Mouse (Mus musculus): ENCODE measurements at regions not wholly inside any gene's neighbourhood (a gene's known extent, or its start where the extent isn't known, plus 50 kb on each side); places are given as distances from the start of the nearest gene placed in this dataset.

DNA sequence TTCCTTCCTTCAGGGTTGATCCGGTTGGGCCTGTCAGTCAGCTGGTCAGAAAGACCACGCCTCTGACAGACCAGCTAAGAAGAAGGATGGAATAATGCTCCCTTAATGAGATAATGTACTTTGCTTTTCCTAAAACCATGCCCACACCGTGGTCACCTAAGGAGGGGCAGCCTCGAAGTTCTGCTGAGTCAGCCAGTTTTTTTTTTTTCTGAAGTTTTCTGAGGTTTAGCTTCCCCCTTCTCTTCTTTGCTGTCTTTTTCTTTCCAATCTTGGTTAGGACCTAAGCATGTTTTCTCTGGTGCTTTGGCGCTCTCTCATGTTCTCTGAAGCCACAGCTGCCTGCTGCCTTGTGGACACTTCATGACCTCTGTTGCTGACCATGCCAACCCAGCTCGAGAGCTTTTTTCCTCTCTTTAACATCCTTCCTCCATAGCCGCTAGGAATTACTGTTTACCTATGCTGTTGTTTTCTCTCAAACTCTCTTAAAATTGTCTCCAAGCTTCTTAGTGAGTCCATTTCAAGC lies 84.7 kb upstream of the Zfp648 start:
- no peaks in the 10 kb centered on the region for H3K27me3 ChIP-seq (ENCODE audit: control insufficient read depth, insufficient read depth, low read depth, low read length)
- peaks cover 4% of the 10 kb centered on the region for H3K4me1 ChIP-seq (ENCODE audit: control insufficient read depth, low read depth, low read length)
- no peak overlapping the region for H3K27ac ChIP-seq (ENCODE audit: low read length)
- no peak for ATAC-seq (ENCODE audit: low read depth)
- WGBS (ENCODE audit: insufficient replicate concordance) = 28% methylated on average over 7 of the region's 7 CpGs
- H3K4me2 ChIP-seq (ENCODE audit: low read depth, low read length) = no peak overlapping the region
- H3K9me3 ChIP-seq (replicated peaks; ENCODE audit: control insufficient read depth, low read length) = no peaks in the 10 kb centered on the region
- no peak overlapping the region for H3K4me3 ChIP-seq (ENCODE audit: low read depth, low read length)
- no peak overlapping the region for H3K9ac ChIP-seq (ENCODE audit: low read depth, low read length)
- no peaks in the 10 kb centered on the region for H3K36me3 ChIP-seq (ENCODE audit: control insufficient read depth, insufficient read depth)

GRCm38 (mm10) chr1:154117346-154117687 lies 83.7 kb upstream of the Zfp648 start:
- Histone ChIP-seq H3K27ac (ENCODE audit: low read length) (peak overlapping the region; percentile 9; the same call in 1 of the 2 replicates), H3K4me1 (ENCODE audit: control insufficient read depth, low read depth, low read length) (peaks cover 4% of the 10 kb centered on the region), H3K4me3 (ENCODE audit: low read depth, low read length) (peak overlapping the region; percentile 22), H3K9ac (ENCODE audit: low read depth, low read length) (peak overlapping the region; percentile 32; the same call in 1 of the 2 replicates), H3K27me3 (ENCODE audit: control insufficient read depth, insufficient read depth, low read depth, low read length) (no peaks in the 10 kb centered on the region), H3K4me2 (ENCODE audit: low read depth, low read length) (peak overlapping the region; percentile 25), H3K36me3 (ENCODE audit: control insufficient read depth, insufficient read depth) (no peaks in the 10 kb centered on the region), H3K9me3 (replicated peaks; ENCODE audit: control insufficient read depth, low read length) (no peaks in the 10 kb centered on the region)
- 37% methylated on average over 11 of the region's 11 CpGs for WGBS (ENCODE audit: insufficient replicate concordance)
- no peak for ATAC-seq (ENCODE audit: low read depth)

- peak overlapping the region; percentile 28 for H3K4me2 ChIP-seq (ENCODE audit: low read depth, low read length)
- peak; percentile 66 for ATAC-seq (ENCODE audit: low read depth)
- H3K4me3 ChIP-seq (ENCODE audit: low read depth, low read length) = peak overlapping the region; percentile 22
- no peaks in the 10 kb centered on the region for H3K27me3 ChIP-seq (ENCODE audit: control insufficient read depth, insufficient read depth, low read depth, low read length)
- no peaks in the 10 kb centered on the region for H3K9me3 ChIP-seq (replicated peaks; ENCODE audit: control insufficient read depth, low read length)
- WGBS (ENCODE audit: insufficient replicate concordance) = 7% methylated on average over 20 of the region's 20 CpGs
- H3K9ac ChIP-seq (ENCODE audit: low read depth, low read length) = peak overlapping the region; percentile 32; the same call in 1 of the 2 replicates
- H3K4me1 ChIP-seq (ENCODE audit: control insufficient read depth, low read depth, low read length) = peaks cover 4% of the 10 kb centered on the region
- H3K36me3 ChIP-seq (ENCODE audit: control insufficient read depth, insufficient read depth) = no peaks in the 10 kb centered on the region
- peak overlapping the region; percentile 76 for H3K27ac ChIP-seq (ENCODE audit: low read length)
Measured at GRCm38 (mm10) chr1:154117688-154118373, 83.2 kb upstream of the Zfp648 start.

GRCm38 (mm10) chr1:154118374-154119004 lies 82.5 kb upstream of the Zfp648 start:
- 33% methylated on average over 10 of the region's 10 CpGs for WGBS (ENCODE audit: insufficient replicate concordance)
- no peaks in the 10 kb centered on the region for H3K27me3 ChIP-seq (ENCODE audit: control insufficient read depth, insufficient read depth, low read depth, low read length)
- peaks cover 4% of the 10 kb centered on the region for H3K4me1 ChIP-seq (ENCODE audit: control insufficient read depth, low read depth, low read length)
- H3K4me2 ChIP-seq (ENCODE audit: low read depth, low read length) = peak overlapping the region; percentile 28; the same call in 1 of the 2 replicates
- H3K9ac ChIP-seq (ENCODE audit: low read depth, low read length) = 0 out of 2 replicates have a peak overlapping the region, but pooled peaks have one; percentile 29
- no peaks in the 10 kb centered on the region for H3K36me3 ChIP-seq (ENCODE audit: control insufficient read depth, insufficient read depth)
- peak; percentile 60 for ATAC-seq (ENCODE audit: low read depth)
- H3K4me3 ChIP-seq (ENCODE audit: low read depth, low read length) = no peak overlapping the region
- no peaks in the 10 kb centered on the region for H3K9me3 ChIP-seq (replicated peaks; ENCODE audit: control insufficient read depth, low read length)
- peak overlapping the region; percentile 76 for H3K27ac ChIP-seq (ENCODE audit: low read length)

- no peak overlapping the region for H3K4me2 ChIP-seq (ENCODE audit: low read depth, low read length)
- no peak for ATAC-seq (ENCODE audit: low read depth)
- H3K27me3 ChIP-seq (ENCODE audit: control insufficient read depth, insufficient read depth, low read depth, low read length) = no peaks in the 10 kb centered on the region
- 61% methylated on average over 5 of the region's 5 CpGs for WGBS (ENCODE audit: insufficient replicate concordance)
- no peaks in the 10 kb centered on the region for H3K36me3 ChIP-seq (ENCODE audit: control insufficient read depth, insufficient read depth)
- peaks cover 4% of the 10 kb centered on the region for H3K4me1 ChIP-seq (ENCODE audit: control insufficient read depth, low read depth, low read length)
- H3K27ac ChIP-seq (ENCODE audit: low read length) = no peak overlapping the region
- no peaks in the 10 kb centered on the region for H3K9me3 ChIP-seq (replicated peaks; ENCODE audit: control insufficient read depth, low read length)
- H3K4me3 ChIP-seq (ENCODE audit: low read depth, low read length) = no peak overlapping the region
- H3K9ac ChIP-seq (ENCODE audit: low read depth, low read length) = no peak overlapping the region
Measured at GRCm38 (mm10) chr1:154119611-154120010, 81.4 kb upstream of the Zfp648 start.

DNA sequence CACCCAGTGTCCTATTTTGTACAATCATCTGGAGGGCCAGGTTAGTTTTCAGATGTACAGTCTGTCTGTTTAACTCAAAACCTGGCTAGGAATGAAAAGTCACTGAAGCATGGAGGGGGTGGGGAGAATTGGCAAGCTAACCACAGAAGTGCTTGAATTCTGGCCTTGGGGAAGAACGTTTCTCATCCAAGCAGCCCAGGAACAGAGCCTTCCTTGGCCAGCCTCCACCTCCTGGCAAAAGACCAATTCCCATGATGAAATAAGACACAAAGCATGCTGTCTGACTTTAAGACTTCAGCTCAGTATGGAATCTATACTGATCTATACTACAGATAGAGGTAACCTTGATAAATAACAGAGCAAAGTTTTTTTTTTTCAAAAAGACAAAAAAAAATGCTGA lies 80.3 kb upstream of the Zfp648 start:
- H3K27me3 ChIP-seq (ENCODE audit: control insufficient read depth, insufficient read depth, low read depth, low read length) = no peaks in the 10 kb centered on the region
- whole genome bisulfite sequencing (ENCODE audit: insufficient replicate concordance) = 25% methylated on average over 1 of the region's 1 CpGs
- H3K36me3 ChIP-seq (ENCODE audit: control insufficient read depth, insufficient read depth) = no peaks in the 10 kb centered on the region
- H3K27ac ChIP-seq (ENCODE audit: low read length) = no peak overlapping the region
- peaks cover 4% of the 10 kb centered on the region for H3K4me1 ChIP-seq (ENCODE audit: control insufficient read depth, low read depth, low read length)
- no peak overlapping the region for H3K4me2 ChIP-seq (ENCODE audit: low read depth, low read length)
- ATAC-seq (ENCODE audit: low read depth) = no peak
- no peaks in the 10 kb centered on the region for H3K9me3 ChIP-seq (replicated peaks; ENCODE audit: control insufficient read depth, low read length)
- no peak overlapping the region for H3K4me3 ChIP-seq (ENCODE audit: low read depth, low read length)
- H3K9ac ChIP-seq (ENCODE audit: low read depth, low read length) = no peak overlapping the region

GRCm38 (mm10) chr1:154124981-154125380 lies 76.0 kb upstream of the Zfp648 start:
- ATAC-seq (ENCODE audit: low read depth) = no peak

GRCm38 (mm10) chr1:154126487-154126886 lies 74.5 kb upstream of the Zfp648 start:
- Histone ChIP-seq H3K36me3 (ENCODE audit: control insufficient read depth, insufficient read depth) (no peaks in the 10 kb centered on the region), H3K4me2 (ENCODE audit: low read depth, low read length) (no peak overlapping the region), H3K27ac (ENCODE audit: low read length) (no peak overlapping the region), H3K4me1 (ENCODE audit: control insufficient read depth, low read depth, low read length) (no peaks in the 10 kb centered on the region), H3K27me3 (ENCODE audit: control insufficient read depth, insufficient read depth, low read depth, low read length) (no peaks in the 10 kb centered on the region), H3K9ac (ENCODE audit: low read depth, low read length) (no peak overlapping the region), H3K4me3 (ENCODE audit: low read depth, low read length) (no peak overlapping the region), H3K9me3 (replicated peaks; ENCODE audit: control insufficient read depth, low read length) (no peaks in the 10 kb centered on the region)
- WGBS (ENCODE audit: insufficient replicate concordance) = 35% methylated on average over 4 of the region's 4 CpGs
- peak; percentile 74 for ATAC-seq (ENCODE audit: low read depth)

More at GRCm38 (mm10) chr1:154124981-154125380, 76.0 kb upstream of the Zfp648 start:
- H3K9ac ChIP-seq (ENCODE audit: low read depth, low read length) = no peak overlapping the region
- no peak overlapping the region for H3K4me2 ChIP-seq (ENCODE audit: low read depth, low read length)
- H3K4me3 ChIP-seq (ENCODE audit: low read depth, low read length) = no peak overlapping the region
- H3K9me3 ChIP-seq (replicated peaks; ENCODE audit: control insufficient read depth, low read length) = no peaks in the 10 kb centered on the region
- no peaks in the 10 kb centered on the region for H3K4me1 ChIP-seq (ENCODE audit: control insufficient read depth, low read depth, low read length)
- H3K27me3 ChIP-seq (ENCODE audit: control insufficient read depth, insufficient read depth, low read depth, low read length) = no peaks in the 10 kb centered on the region
- no peak overlapping the region for H3K27ac ChIP-seq (ENCODE audit: low read length)
- H3K36me3 ChIP-seq (ENCODE audit: control insufficient read depth, insufficient read depth) = no peaks in the 10 kb centered on the region

DNA sequence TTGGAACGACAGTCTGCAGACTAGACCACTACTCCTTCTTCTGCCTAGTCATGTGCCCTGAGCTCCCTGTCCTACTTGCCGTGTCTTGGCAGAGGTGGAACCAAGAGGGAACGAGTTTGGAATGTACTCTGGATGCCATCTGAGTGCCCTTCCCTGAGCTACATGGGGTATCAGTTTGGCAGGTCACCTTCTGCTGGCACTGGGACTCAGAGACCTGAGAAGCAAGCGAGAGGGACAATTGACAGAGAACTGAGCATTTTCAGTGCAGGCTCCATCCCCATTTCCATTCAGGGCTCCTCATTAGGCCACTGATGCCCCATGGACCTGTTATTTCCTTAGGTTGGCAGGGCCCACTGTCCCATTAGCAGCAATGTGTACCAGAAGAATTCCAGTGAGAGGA lies 61.5 kb upstream of the Zfp648 start:
- Histone ChIP-seq H3K9me3 (replicated peaks; ENCODE audit: control insufficient read depth, low read length) (no peaks in the 10 kb centered on the region), H3K27me3 (ENCODE audit: control insufficient read depth, insufficient read depth, low read depth, low read length) (no peaks in the 10 kb centered on the region), H3K4me2 (ENCODE audit: low read depth, low read length) (no peak overlapping the region), H3K9ac (ENCODE audit: low read depth, low read length) (no peak overlapping the region), H3K4me1 (ENCODE audit: control insufficient read depth, low read depth, low read length) (no peaks in the 10 kb centered on the region), H3K36me3 (ENCODE audit: control insufficient read depth, insufficient read depth) (no peaks in the 10 kb centered on the region), H3K4me3 (ENCODE audit: low read depth, low read length) (no peak overlapping the region), H3K27ac (ENCODE audit: low read length) (no peak overlapping the region)
- no peak for ATAC-seq (ENCODE audit: low read depth)
- whole genome bisulfite sequencing (ENCODE audit: insufficient replicate concordance) = 55% methylated on average over 4 of the region's 4 CpGs
